Mouse (Mus musculus) heart, postnatal 0 days (tissue): Measurements from ENCODE around the gene Spaca4.

Experiments used
- CTCF ChIP-seq: IDR thresholded peaks from 2 replicates; pipeline ENCODE4 v1.5.1; 2016; ENCODE audit warnings: antibody characterized with exemption, control low read depth, low read depth
- EP300 ChIP-seq: IDR thresholded peaks from 2 replicates; pipeline ENCODE4 v1.6.1; 2016; ENCODE audit warnings: antibody characterized with exemption, low read depth

DNA sequence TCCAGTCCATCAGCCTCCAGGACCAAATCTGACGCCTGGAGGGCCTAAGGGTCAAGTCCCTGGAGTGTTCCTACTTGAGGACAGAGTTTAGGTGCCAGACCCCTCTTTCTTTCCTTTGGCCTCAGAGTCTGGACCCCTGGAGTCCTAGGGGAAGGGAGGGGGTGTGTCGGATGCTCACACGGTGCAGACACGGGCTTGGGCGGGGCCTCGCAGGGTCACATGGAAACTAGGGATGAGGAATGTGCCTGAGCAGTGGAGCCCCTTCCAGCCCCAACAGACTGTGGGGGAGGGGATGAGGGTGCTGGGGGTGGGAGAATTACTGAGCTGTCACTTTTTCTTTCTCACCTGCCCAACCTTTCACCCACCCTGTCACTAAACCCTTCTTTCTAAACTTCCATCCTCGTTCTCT is 19.7 kb downstream of the Spaca4 start:
- TF ChIP-seq CTCF, result no peak
- no peak for TF ChIP-seq EP300
